Mouse (Mus musculus) embryo, embryonic 10.5 days (tissue): Measurements from ENCODE around the gene Mlec.
A peak's percentile ranks its signal among the peaks of the same experiment; 100 is the strongest.
"Not testable (repeated sequence)": the region's sequence is repeated elsewhere in the genome, so short reads cannot be mapped to it uniquely, and the experiment has no call there.

Experiments used
- DNase-seq: peaks from one replicate; pipeline ENCODE4 v3.0.0-alpha.2; 2015; ENCODE audit warnings: low spot score

Gene Mlec

GRCm38 (mm10) chr5:115150991-115151390, 7.0 kb downstream of the Mlec start:
- no peak for DNase-seq

DNA sequence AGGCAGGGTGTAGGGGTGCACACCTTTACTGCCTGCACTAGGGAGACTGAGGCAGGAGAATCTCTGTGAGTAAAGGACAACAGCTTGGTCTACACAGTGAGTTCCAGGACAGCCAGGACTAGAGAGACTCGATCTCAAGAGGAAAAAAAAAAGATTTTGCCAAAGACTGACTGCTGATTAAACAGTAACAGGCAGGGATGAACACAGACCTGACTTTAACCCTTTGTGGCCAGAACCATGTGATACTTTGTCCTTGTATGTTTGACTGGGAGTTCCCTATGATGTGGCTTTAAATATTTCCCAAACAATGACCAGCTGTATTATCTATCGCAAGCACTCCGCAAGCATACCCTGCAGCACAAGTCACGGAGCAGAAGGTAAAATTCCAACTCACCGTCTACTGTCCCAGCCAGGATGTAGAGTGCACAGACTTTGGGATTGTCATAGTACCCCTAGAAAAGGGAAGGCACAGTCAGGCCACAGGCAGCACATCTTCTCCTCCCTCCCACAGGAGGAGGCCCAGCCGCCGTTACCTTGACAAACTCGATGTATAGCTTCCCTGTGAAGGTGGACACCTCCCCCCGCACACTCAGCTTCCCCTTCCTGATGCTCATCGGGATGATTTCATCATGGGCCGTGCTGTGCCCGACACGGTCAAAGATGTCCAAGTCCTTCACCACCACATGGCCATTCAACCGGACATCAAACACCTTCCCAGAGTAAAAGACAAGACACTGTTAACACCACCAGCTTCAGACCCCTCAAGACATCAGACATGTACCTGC, 8.1 kb downstream of the Mlec start:
- DNase-seq = no peak

- DNase-seq = not testable (repeated sequence)
Observed at GRCm38 (mm10) chr5:115148872-115149271, 9.1 kb downstream of the Mlec start.

DNA sequence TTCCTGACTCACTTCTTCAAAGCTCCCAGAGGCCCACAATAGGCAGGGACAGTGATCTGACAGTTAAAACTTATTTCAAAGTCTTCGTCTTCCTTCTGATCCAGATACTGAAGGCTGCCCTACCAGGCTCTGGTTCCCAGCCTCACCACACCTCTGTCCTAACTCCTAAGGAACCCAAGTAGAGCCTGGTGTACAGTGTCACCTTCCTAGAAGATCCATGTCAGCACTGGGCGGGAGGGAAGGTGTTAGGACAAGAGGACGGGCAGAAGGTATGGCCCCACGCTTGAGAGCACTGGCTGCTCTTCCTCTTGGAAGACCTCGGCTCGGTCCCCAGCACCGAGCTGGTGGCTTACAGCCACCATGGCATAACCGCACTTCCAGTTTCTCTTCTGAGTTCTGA, 9.6 kb downstream of the Mlec start:
- no peak for DNase-seq

DNA sequence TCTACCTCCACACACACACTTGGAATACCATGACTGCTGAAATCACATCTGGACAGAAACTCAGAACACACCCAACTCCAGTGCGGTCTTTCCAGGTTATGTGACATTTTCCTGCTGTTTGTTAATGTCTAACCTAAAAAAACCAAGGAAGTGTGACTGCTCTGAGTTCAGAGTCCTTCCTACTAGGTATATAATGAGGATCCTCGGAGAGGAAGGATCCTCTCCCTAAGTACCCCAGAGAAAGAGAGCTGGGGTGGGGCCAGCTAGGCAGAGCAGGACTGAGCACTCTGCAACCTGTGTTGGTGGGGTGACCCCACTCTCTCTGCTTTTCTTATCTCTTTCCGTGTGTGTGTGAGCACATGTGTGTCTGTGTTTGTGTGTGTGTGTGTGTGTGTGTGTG, 10.6 kb downstream of the Mlec start:
- DNase-seq = no peak

DNA sequence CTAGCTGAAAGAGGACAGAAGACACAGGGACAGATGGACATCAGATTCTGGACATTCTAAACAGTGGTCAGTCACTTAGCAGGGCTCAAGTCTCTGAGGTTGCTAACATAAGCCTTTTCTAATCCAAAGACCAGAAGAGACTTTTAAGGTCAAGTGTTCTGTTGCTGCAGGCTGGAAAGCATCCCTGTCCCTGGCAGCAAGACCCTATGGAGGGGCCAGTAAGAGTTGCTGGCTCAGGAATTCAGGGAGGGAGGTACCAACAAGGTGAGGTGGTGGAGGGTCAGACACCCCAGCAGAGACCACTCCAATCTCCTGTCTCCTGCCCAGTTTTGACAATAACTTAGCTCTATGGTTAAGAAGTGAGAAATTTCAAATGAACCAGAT, 11.2 kb downstream of the Mlec start:
- no peak for DNase-seq

DNA sequence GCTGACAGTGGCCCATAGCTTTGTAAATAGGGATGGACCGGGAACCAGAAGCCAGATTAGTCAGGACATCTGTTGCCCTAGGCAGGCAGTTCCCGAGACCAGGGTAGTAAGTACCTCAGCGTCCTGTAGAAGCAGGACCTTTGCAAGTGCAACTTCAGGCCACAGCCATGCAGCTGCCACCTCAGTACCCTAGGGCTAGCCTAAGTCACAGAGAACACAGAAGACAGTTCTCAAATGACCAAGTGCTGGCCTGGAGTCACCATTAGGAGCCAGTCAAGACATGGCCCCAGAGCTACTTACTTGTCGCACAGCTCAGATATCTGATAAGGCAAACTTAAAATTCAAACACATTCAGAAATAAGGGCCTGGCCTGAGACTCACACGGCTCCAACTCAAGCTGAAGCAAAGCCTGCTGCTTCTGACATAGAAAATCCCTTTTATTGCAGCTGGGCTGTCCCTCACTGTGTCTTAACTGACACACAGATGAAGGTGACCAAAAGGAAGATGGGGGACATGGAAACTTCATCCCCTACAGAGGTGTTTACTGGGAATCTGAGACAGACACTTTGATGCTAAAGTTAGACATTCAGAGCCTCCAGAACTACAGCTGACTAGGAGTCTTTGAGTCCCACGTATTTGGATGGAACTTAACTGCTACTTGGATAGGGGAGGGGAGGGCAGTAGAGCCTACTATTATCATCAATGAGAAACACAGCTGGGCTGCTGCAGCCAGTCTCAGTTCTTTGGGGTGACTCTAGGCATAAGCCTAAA, 11.8 kb downstream of the Mlec start:
- no peak for DNase-seq

DNA sequence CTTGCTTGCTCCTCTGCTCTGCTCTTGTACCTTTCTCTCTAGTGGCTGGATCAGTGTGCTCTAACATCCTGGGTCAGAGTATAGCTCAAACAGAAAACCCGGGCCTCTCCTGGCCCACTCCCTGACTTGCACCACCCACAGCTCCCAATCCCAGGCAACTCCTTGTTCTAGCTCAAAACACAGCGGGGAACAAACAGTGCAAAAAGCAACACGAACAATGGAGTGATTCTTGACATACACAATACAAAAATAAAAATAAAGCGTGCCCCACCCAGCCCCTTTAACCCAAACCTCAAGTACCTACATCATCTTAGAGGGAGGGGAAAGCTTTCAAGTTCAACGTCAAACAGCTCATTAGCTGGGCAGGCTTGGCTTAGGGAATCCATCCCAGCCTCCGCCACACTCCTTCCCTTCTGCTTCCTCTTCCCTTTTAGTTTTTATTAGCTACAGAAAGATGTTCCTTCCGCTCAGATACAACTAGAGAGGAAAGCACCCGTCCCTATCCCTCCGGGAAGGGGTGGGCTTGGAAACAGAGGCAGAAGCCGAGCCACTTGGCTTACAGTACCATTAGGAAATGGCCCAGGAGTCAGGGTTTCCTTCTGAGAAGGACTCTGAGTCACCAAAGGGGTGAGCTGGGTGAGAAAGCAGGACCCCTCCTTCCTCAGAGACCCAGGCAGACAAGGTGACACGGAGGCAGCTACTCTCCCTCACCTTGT, 12.6 kb downstream of the Mlec start:
- no peak for DNase-seq

GRCm38 (mm10) chr5:115144471-115144870, 13.5 kb downstream of the Mlec start:
- no peak for DNase-seq

DNA sequence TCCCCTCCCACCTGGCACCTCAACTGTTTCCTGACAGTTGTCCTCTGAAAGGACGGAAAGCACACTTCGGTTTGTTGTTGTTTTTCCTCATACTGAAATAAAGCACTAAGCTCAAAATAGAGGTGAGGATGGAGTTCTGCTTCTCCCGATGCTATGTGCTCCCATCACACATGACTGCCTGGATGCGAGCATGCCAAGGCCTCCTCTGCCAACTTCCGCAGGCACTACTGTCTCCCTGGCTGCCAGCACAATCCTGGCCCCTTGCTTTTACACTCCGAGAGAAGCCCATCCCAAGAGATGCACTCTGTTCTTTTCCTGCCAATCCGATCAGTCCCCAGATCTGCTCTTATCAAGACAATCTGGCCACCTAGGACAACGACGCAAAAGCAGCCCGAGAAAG, 14.4 kb downstream of the Mlec start:
- DNase-seq = no peak

DNA sequence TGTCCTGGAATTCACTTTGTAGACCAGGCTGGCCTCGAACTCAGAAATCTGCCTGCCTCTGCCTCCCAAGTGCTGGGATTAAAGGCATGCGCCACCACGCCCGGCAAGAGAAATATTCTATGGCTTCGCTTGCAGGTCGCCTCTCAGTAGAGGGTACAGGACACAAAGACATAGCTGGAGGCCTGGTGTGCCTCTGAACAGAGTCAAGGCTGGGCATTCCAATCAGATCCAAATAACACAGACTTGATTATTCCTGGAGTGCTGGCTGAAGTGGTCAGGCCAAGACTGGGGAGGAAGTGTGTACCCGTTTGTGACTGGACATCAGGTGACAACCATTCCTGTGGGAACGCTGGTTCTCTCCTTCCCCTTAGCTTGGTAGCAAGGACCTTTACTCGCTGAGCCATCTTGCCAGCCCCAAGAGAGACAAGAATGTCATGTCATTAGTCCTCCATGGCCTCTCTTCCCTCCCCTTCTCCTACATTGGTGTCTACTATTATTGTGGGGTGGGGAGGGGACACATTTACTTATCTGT, 15.7 kb downstream of the Mlec start:
- no peak for DNase-seq

DNA sequence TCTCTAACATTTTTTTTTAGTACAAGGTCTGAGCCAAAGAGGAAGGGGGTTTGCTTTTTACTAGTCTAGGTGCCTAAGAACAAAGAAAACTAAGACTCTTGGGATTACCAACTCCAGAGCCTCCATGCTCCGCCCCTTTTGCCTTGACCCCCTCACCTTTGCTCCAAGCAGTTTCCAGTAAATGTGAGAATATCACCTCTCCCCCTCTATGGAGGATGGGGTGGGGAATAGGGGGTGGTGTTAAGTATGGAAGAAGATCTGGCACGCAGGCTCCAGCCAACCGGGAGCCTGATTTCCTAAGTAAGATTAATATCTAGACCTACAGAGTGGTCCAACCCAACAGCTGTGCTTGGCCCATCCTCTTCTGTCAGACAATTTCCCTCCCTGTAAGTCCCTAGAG, 17.3 kb downstream of the Mlec start:
- no peak for DNase-seq

DNA sequence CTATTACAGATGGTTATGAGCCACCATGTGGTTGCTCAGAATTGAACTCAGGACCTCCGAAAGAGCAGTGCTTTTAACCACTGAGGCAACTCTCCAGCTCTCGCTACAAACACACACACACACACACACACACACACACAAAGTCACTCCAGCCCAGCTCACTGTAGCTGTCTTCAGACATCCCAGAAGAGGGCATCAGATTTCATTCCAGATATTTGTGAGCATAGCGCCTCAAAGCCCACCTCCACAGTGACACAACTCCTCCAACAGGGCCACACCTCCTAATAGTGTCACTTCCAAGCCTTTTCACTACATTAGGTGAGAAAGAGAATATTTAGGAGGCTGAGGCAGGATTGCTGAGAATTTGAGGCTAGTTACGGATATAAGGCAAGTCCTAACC, 18.9 kb downstream of the Mlec start:
- no peak for DNase-seq

DNA sequence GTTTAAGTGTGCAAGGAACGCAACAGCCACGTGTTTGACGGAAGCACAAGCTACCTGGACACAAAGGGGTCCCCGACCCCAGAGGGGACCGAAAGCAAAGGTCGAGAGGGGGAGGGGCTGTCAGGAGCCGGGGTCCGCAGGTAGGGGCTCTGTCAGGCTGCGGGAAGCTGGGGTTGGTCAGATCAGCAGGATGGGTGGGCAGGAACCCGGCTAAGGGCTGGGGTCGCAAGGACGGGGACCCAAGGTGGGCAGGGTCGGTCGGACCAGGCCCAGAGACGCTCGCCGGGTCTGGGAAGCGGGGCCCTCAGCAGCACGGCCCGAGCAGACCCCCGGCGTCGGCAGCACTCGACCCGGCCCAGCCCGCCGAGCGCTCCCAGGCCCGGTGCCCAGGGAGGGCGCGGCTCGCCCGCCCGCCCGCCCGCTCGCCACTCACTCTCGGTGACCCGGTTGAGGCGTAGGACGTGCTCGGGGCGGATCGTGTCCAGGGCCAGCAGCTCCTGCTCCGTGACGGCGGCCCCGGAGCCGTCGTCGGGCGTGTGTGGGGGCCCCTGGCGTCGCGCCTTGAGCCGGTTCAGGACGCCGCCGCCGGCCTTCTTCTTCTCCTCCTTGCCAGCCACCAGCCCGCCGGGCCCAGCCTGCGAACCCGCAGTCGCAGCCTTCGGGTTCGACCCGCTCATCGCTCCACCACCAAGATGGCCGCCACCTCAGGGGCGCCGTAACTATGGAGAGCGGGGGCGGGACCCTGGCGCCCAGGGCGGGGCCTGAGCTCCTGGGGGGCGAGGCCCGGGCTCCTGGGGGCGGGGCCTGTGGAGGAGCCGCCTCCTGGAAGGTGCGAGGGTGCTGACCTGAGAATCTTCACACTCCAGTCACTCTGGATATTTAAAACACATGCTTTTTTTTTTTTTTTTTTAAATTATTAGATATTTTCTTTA, 23.5 kb downstream of the Mlec start, which contains the start of gene Unc119b:
TSS of gene Unc119b (minus strand) at position 742 of the 932 bp plus-strand sequence.
- peak; percentile 92 for DNase-seq

GRCm38 (mm10) chr5:115133358-115134066, 24.5 kb downstream of the Mlec start:
- no peak for DNase-seq

GRCm38 (mm10) chr5:115132465-115132864, 25.5 kb downstream of the Mlec start:
- DNase-seq = no peak

GRCm38 (mm10) chr5:115129328-115129727, 28.7 kb downstream of the Mlec start:
- DNase-seq = no peak

DNA sequence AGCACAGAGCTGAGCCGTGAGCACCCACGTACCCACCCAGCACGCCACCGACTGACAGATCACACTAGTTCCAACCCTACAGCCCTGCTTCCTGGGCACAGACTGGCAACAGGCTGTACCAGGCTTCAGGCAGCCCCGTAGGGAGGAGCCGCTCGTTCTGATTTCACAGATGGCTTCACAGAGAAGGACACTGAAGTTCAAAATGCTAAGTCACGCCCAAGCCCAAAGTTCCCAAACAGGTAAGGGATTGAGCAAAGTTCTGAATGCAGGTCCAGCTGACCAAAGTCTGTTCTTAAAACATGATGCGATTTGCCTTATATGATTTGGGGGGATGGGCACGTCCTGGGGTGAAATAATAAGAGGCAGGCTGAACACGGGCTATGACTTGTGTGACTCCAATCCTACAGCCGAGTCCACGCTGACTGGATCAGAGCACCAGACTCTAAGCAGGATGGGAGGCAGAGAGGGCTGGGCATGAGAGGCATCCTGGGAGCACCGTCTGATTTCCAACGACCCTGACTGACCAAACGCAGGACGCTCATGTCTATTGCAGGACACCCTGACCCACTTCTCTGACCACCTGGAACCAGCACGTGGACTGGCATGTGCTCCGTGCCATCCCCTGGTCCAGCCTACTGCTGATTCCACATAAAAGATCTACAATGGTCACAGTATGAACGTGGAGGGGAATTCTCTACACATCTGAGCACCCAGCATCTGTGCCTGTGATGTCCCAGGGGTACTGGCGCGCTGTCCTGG, 30.4 kb downstream of the Mlec start:
- no peak for DNase-seq

- no peak for DNase-seq
Observed at GRCm38 (mm10) chr5:115126578-115127312, 31.2 kb downstream of the Mlec start.
